Mouse (Mus musculus) forebrain, embryonic 14.5 days (tissue): ENCODE measurements around the gene Adamtsl2. TPM values are rescaled to one million over a fixed set of nuclear protein-coding genes. Genes with fewer than 3 reads are reported as not detected.

ENCODE experiments used
- ATAC-seq: fragments of 200-750 bp; cut with Nextera tagmentation; 2 replicates; pipeline ENCODE4 v1.8.0; 2017; ENCODE audit warnings: mild to moderate bottlenecking, moderate library complexity
- DNase-seq: peaks from one replicate; pipeline ENCODE4 v3.0.0-alpha.2; 2015; ENCODE audit warnings: low spot score
- H3K27ac ChIP-seq: fragments of 300-500 bp; sonication (generic); 2 replicates; pipeline ENCODE4 v1.5.1; 2014; ENCODE audit warnings: low read depth, mild to moderate bottlenecking, control low read depth, low read length, moderate library complexity
- H3K27me3 ChIP-seq: fragments of 300-500 bp; sonication (generic); replicated peaks from 2 replicates; pipeline ENCODE4 v1.6.1; 2014; ENCODE audit warnings: low read length, control low read depth, mixed read lengths; ENCODE audit not compliant: control insufficient read depth, insufficient read depth
- H3K36me3 ChIP-seq: fragments of 300-500 bp; sonication (generic); 2 replicates; pipeline ENCODE4 v1.6.1; 2014; ENCODE audit warnings: low read length, control low read depth; ENCODE audit not compliant: control insufficient read depth, insufficient read depth
- H3K4me1 ChIP-seq: fragments of 300-500 bp; sonication (generic); 2 replicates; pipeline ENCODE4 v1.6.1; 2014; ENCODE audit warnings: antibody characterized with exemption, low read length, control low read depth; ENCODE audit not compliant: control insufficient read depth, insufficient read depth
- H3K4me2 ChIP-seq: fragments of 300-500 bp; sonication (generic); 2 replicates; pipeline ENCODE4 v1.6.1; 2014; ENCODE audit warnings: mild to moderate bottlenecking, control low read depth, low read length
- H3K4me3 ChIP-seq: fragments of 300-500 bp; sonication (generic); 2 replicates; pipeline ENCODE4 v1.5.1; 2014; ENCODE audit warnings: low read depth, low read length, control low read depth
- H3K9ac ChIP-seq: fragments of 300-500 bp; sonication (generic); 2 replicates; pipeline ENCODE4 v1.6.1; 2014; ENCODE audit warnings: mild to moderate bottlenecking, low read length, control low read depth, moderate library complexity
- H3K9me3 ChIP-seq: fragments of 300-500 bp; sonication (generic); replicated peaks from 2 replicates; pipeline ENCODE4 v1.6.1; 2016; ENCODE audit warnings: low read length, control low read depth, mixed read lengths; ENCODE audit not compliant: control insufficient read depth
- WGBS: fragments of 180-500 bp; shearing (Covaris S2); extraction: QIAGEN DNeasy Blood & Tissue Kit; methylation state at CpG from one replicate; pipeline ENCODE4 v1.1.7; 2014; 5-methylcytosine and 5-hydroxymethylcytosine counted together
- polyA plus RNA-seq: library from polyadenylated mRNA; unstranded; fragments of >200 nt; fragmentation: Nextera tagmentation; extraction: Ambion mirVana; gene quantifications from 2 replicates; pipeline ENCODE4 v1.2.1, GENCODE M21; 2014

Gene Adamtsl2
- polyA plus RNA-seq, 1 experiment from 2014 or later: 10.4 TPM

DNA sequence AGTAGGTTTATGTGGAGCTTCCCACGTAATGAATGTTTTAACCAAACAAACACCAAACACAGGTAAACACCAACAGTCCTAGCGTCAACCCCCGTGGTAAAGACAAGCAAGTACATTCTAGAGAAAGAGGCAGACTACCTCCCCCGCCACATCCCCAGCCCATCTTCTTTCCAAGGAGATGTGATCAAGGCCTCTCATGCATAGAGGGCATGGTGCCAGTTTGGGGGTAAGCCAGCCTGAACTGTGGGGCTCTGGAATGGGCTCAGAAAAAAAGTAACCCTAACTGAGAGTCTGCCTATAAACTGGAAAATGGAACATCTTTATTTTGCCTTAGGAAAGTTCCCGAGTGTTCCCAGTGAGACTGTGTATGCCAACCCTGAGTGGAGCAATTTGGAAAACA is 56.8 kb downstream of the Adamtsl2 start:
- H3K36me3 ChIP-seq: no peaks in the 10 kb centered on the region
- H3K9me3 ChIP-seq: no peaks in the 10 kb centered on the region
- H3K9ac ChIP-seq: no peak overlapping the region
- H3K4me2 ChIP-seq: no peak overlapping the region
- H3K27me3 ChIP-seq: no peaks in the 10 kb centered on the region
- ATAC-seq: no peak
- 81% methylated on average over 5 of the region's 5 CpGs for WGBS
- no peak for DNase-seq
- no peak overlapping the region for H3K27ac ChIP-seq
- no peaks in the 10 kb centered on the region for H3K4me1 ChIP-seq
- H3K4me3 ChIP-seq: no peak overlapping the region

DNA sequence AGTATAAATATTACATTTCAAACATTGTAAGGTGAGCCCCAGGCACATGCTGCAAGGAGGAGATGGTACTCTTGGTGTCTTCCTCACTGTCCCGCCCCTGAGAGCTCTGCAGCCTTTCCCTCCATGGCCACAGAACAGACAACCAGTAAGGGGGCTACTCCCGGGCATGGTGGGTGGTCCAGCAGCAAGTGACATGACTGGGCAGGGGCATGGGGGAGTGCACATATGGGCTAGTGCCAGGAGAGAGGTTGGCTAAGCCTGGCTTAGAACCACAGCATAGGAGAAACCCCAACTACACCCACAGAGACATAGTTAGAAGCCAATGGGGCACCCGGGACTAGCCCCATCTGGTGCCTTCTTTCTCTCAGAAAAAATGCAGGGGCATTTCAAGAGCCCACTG is 57.2 kb downstream of the Adamtsl2 start:
- no peak overlapping the region for H3K4me3 ChIP-seq
- no peak overlapping the region for H3K27ac ChIP-seq
- no peak for DNase-seq
- no peak overlapping the region for H3K4me2 ChIP-seq
- H3K36me3 ChIP-seq: no peaks in the 10 kb centered on the region
- no peaks in the 10 kb centered on the region for H3K4me1 ChIP-seq
- WGBS: 73% methylated on average over 3 of the region's 3 CpGs
- no peak for ATAC-seq
- peaks cover 3% of the 10 kb centered on the region; the same call in 1 of the 2 replicates for H3K27me3 ChIP-seq
- H3K9me3 ChIP-seq: no peaks in the 10 kb centered on the region
- no peak overlapping the region for H3K9ac ChIP-seq

DNA sequence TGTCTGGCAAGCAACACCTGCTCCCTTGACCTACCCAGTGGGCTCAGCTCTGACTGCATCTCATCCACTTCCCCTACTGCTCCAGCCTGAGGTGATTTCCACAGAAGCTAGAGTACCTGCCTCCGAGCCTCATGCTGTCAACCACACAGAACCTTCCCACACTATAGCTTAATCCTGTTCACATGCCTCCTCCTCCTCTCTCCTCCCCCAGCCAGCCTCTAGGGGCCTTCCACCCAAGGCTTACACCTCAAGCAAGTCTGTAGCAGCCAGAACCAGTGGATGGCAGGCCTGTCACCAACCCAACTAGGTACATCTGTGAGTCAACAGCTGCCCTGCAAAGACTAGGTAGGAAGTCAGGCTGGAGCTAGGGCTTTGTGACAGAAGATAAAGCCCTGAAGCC is 57.6 kb downstream of the Adamtsl2 start:
- no peaks in the 10 kb centered on the region for H3K36me3 ChIP-seq
- ATAC-seq: no peak
- no peak for DNase-seq
- no peaks in the 10 kb centered on the region for H3K4me1 ChIP-seq
- peaks cover 7% of the 10 kb centered on the region; the same call in 1 of the 2 replicates for H3K27me3 ChIP-seq
- H3K4me3 ChIP-seq: no peak overlapping the region
- no peak overlapping the region for H3K4me2 ChIP-seq
- no peak overlapping the region for H3K9ac ChIP-seq
- no peak overlapping the region for H3K27ac ChIP-seq
- no peaks in the 10 kb centered on the region for H3K9me3 ChIP-seq
- WGBS: 63% methylated on average over 1 of the region's 1 CpGs

DNA sequence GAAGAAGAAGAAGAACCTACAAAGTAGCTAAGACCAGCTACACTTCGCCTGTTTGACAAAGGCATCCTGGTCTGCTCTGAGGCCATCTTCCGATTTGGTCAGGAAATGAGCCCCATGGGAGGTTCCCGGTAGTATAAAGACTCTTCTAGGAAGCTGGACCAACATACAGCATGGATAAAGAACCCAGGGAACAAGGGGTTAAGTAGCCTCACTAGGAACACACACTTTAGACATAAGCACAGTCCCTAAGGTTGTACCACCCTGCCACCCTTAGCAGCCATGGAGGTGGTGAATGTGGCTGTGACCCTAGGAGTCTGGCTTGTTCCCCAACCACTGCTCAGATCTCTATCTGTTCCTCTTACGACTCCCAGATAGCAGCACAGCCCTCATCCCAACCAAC is 59.2 kb downstream of the Adamtsl2 start:
- ATAC-seq: no peak
- Histone ChIP-seq H3K4me1 (no peaks in the 10 kb centered on the region), H3K27me3 (peaks cover 13% of the 10 kb centered on the region; the same call in 1 of the 2 replicates), H3K9ac (no peak overlapping the region), H3K4me3 (no peak overlapping the region), H3K36me3 (no peaks in the 10 kb centered on the region), H3K9me3 (no peaks in the 10 kb centered on the region), H3K27ac (no peak overlapping the region), H3K4me2 (no peak overlapping the region)
- 73% methylated on average over 4 of the region's 4 CpGs for WGBS
- no peak for DNase-seq

DNA sequence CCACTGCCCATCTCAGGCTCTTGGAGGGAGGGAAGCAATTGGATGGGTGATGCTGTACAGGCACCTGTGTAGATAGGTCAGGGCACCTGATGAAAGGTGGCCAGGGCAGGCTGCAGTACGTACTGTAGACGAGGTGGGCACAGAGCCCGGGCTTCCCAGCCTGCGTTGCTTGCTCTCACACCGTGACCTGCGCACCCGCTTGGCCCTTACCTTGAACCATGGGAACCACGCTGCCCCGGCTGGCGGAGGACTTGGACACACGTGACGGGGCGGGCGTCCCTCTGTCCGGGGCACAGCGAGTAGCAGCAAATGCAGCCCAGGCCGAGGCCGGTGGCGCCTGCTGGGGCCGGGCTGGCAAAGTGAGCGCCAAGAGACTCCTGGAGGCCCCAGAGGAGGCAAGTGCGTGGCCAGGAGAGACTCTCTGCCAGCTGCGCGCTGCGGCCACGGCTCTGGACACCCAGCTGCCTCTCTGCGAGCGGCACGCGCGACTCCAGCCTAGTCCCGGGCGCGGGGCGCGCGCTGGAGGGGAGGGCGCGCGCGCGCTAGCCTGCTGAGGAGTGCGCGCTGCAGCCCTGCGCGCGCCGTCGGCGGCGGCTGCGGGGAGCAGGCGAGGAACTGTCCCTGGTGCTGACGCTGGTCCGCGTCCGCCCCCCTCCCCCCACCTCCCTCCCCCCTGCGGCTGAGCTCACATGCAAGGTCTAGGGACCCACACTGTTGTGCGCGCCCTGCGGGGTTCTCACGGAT is 62.9 kb downstream of the Adamtsl2 start, which contains the start of gene Fam163b:
Gene Fam163b (minus strand): TSS at position 542 of the 744 bp plus-strand sequence.
- H3K9ac ChIP-seq: peak within 1 kb of the TSS; percentile 47
- no peaks in the 10 kb centered on the region for H3K4me1 ChIP-seq
- H3K4me2 ChIP-seq: peak within 1 kb of the TSS; percentile 65
- H3K4me3 ChIP-seq: peak within 1 kb of the TSS; percentile 37
- peak; percentile 40; the same call in 1 of the 2 replicates for ATAC-seq
- H3K27me3 ChIP-seq: peaks cover 13% of the 10 kb centered on the region; the same call in 1 of the 2 replicates
- H3K36me3 ChIP-seq: no peaks in the 10 kb centered on the region
- WGBS: 1% methylated on average over 60 of the region's 62 CpGs
- peak; percentile 65 for DNase-seq
- H3K27ac ChIP-seq: no peak within 1 kb of the TSS
- H3K9me3 ChIP-seq: no peaks in the 10 kb centered on the region

DNA sequence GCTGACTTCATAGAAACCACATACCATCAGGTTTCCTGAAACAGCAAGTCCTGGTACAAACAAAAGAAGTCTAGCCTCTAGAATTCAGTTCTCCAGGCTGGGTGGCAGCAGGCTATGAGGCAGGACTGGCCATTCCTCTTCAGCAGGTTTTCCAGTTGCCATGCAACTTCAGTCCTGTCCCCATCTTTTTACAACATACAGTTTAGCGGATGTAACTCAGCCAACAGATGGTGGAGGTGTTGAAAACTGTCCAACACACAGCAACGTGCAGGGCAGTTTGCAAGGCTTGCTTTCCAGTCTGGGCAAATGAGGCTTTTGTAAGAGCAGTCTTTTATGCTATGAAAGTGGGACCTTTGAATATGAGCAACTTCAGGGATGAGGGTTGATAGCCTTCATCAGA is 65.8 kb downstream of the Adamtsl2 start:
- no peaks in the 10 kb centered on the region for H3K36me3 ChIP-seq
- H3K4me1 ChIP-seq: peaks cover 3% of the 10 kb centered on the region; the same call in 1 of the 2 replicates
- H3K4me2 ChIP-seq: no peak overlapping the region
- ATAC-seq (no peak), DNase-seq (peak; percentile 16)
- 60% methylated on average over 2 of the region's 2 CpGs for WGBS
- H3K4me3 ChIP-seq: no peak overlapping the region
- no peak overlapping the region for H3K27ac ChIP-seq
- H3K27me3 ChIP-seq: peaks cover 13% of the 10 kb centered on the region; the same call in 1 of the 2 replicates
- H3K9me3 ChIP-seq: no peaks in the 10 kb centered on the region
- no peak overlapping the region for H3K9ac ChIP-seq

DNA sequence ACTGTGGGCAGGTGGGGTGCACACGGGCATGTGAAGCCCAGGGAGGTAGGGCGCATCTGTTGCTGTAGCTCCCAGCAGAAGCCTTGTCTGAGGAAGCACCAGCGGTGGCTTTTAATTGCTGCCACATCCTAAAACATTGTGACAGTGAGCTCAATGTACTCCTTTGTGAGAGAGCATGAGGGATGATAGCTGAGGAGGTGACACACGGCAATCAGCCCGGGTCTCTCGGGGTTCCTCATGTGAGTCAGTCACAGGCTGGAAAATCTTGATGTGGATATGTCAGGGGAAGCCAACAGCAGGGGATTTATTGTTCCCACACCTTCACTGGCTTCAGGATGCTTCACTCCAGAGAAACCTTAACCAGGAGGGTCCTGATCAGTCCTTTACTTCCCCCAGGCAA is 67.7 kb downstream of the Adamtsl2 start:
- ATAC-seq (no peak), DNase-seq (no peak)
- H3K27ac ChIP-seq: no peak overlapping the region
- no peak overlapping the region for H3K9ac ChIP-seq
- no peaks in the 10 kb centered on the region for H3K36me3 ChIP-seq
- H3K4me3 ChIP-seq: no peak overlapping the region
- no peak overlapping the region for H3K4me2 ChIP-seq
- WGBS: 91% methylated on average over 6 of the region's 6 CpGs
- H3K9me3 ChIP-seq: no peaks in the 10 kb centered on the region
- H3K4me1 ChIP-seq: peaks cover 3% of the 10 kb centered on the region; the same call in 1 of the 2 replicates
- peaks cover 6% of the 10 kb centered on the region; the same call in 1 of the 2 replicates for H3K27me3 ChIP-seq

DNA sequence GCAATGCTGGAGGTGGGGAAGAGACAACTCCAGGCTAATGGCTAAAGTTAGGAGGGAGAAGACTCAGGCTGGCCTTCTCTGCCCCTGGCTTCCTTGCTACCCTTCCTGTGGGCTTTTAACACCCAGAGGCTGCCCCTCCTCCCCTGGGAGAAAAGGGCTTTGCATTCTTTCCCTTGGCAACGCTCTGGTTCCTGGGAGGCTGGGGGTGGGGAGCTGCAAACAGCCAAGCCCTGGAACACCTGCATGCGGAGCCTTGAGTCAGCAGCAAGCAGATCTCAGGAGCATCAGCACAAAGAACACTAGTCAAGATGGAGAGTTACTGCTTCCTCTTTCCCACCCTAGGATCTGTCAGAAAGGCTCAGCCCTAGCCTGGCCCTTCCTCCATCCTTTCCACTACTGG is 70.3 kb downstream of the Adamtsl2 start:
- no peaks in the 10 kb centered on the region for H3K9me3 ChIP-seq
- peaks cover 5% of the 10 kb centered on the region; the same call in 1 of the 2 replicates for H3K4me1 ChIP-seq
- H3K27me3 ChIP-seq: no peaks in the 10 kb centered on the region
- H3K4me2 ChIP-seq: no peak overlapping the region
- H3K9ac ChIP-seq: no peak overlapping the region; the same call in 1 of the 2 replicates
- no peak overlapping the region for H3K27ac ChIP-seq
- ATAC-seq (no peak), DNase-seq (no peak)
- no peak overlapping the region for H3K4me3 ChIP-seq
- H3K36me3 ChIP-seq: no peaks in the 10 kb centered on the region
- WGBS: 0% methylated on average over 2 of the region's 2 CpGs

DNA sequence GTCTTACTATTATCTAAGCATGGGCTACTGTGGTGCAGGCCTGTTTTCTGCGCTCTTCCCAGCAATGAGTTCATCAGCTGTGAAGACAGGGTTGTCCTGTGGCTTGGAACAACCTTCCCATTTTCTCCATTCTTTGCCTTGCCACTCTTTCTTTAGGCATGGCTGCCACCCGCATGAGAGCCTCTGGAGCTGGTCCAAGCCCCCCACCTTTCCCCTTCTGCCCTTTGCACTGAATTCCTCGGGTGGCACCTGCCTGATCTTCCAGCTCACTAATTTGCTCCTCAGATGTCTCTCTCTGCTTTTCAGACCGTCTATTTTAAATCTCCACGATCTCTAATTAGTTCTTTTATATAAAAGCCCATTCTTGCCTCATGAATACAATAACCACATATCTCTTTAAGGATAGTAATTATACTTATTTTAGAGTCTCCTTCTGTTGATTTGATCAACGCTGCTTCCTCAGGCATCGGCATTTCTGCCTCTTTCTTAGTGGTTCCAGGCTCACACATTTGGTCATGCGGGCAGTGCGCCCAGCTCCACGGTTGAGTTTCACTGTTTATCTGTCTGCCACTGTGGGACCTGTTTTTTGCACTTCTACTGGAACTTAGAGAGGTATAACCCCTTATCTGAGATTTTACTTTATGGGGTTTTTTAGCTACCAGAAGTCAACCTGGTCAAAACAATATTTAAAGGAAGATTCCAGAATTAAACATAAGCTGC is 75.4 kb downstream of the Adamtsl2 start:
- WGBS: 41% methylated on average over 10 of the region's 10 CpGs
- peaks cover 4% of the 10 kb centered on the region; the same call in 1 of the 2 replicates for H3K4me1 ChIP-seq
- H3K9ac ChIP-seq: no peak overlapping the region
- H3K27ac ChIP-seq: no peak overlapping the region
- H3K27me3 ChIP-seq: no peaks in the 10 kb centered on the region
- H3K9me3 ChIP-seq: no peaks in the 10 kb centered on the region
- ATAC-seq: no peak
- H3K4me2 ChIP-seq: no peak overlapping the region
- no peak overlapping the region for H3K4me3 ChIP-seq
- H3K36me3 ChIP-seq: no peaks in the 10 kb centered on the region
- DNase-seq: no peak
